Mouse (Mus musculus) right cerebral cortex, postnatal 14 days (tissue): ENCODE results near the gene Pnpla1.
A peak's percentile ranks its signal among the peaks of the same experiment; 100 is the strongest.

Experiments used
- DNase-seq: peaks from one replicate; pipeline ENCODE4 v3.0.0; 2022

Pnpla1 gene

DNA sequence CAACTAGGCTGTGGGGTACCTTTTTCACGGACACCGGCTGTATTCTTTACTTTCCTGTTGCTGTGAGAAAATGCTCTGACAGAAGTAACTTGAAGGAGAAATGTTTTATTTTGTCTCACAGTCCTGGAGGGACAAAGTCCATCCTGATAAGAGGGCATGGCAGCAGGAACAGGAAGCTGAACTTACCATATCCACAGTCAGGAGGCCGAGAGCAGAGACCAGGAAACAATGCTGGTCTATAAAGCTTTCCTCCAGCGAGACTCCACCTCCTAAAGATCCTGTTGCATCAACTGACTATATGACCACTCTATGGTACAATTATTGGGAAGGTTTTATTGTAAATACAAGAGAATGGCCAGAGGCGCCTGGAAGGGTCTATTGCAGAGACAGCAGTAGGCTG, 14.5 kb upstream of the Pnpla1 start:
- DNase-seq: no peak

DNA sequence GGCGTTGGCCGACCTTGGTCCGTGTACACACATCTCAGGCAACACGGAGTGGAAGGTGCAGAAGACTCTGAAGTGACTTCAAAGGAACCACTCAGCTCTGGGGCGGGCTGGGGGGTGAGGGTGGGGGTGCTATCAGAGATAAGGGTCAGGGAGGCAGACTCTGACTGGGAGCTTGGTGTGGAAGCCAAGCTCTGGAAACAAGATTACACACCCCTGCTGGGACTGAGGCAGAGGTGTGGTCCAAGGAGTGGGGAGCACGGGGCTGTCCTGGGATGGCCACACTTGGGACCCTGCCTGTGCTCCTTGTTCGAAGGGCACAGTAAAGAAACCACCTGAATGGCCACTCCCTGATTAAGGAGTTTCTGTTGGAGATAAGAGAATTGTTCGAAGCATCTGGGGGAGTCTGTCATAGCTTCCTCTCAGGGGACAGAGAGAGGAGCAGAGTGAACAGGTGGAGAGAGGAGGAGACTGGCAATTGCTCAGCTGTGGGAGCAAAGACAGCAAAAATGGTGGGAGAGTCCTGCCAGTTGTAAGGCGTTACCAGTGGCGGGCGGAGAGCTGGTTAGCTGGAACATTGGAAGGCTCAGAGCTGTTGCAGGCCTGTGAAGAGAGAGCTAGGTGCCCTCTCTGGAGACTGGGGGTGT, 11.1 kb upstream of the Pnpla1 start:
- DNase-seq: no peak

DNA sequence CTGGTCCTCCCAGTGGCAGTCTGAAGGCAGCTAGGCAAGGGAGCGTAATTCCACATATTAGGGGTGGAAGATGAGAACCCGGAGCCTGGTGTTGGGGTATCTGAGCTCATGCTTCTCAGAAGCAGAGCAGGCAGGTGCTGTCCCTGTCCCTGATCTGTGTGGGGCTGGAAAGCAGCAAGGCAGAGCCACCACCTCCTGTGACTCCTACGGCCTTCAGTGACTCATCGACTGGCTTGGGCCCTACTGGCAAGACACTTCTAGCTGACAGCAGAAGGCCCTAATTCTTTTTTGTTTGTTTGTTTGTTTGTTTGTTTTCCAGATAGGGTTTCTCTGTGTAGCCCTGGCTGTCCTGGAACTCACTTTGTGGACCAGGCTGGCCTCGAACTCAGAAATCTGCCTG, 7.7 kb upstream of the Pnpla1 start:
- no peak for DNase-seq

- DNase-seq: no peak
Measured at GRCm38 (mm10) chr17:28854377-28854776, 3.8 kb upstream of the Pnpla1 start.

GRCm38 (mm10) chr17:28855166-28855885, 2.9 kb upstream of the Pnpla1 start:
- no peak for DNase-seq

DNA sequence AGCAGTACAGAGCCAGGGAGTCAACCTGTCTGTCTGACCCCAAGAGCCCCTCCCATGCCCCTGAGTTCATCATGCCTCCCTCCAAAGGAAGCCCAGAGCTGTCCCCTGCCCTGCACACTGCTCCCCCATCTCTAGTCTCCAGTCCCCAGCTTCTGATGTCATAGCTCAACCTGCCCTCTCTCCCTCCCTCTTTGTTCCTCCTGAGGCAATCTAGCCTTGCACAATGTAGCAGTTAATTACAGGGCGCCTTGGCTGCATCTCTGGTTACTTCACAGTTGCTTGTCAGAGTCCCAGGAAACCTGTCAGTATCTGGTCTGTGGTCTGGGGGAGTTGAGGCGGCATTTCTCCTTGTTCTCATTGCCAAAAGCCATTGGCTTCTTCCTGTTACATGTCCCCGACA, 2.2 kb upstream of the Pnpla1 start:
- DNase-seq: no peak

- no peak for DNase-seq
Measured at GRCm38 (mm10) chr17:28863926-28864325, 5.7 kb downstream of the Pnpla1 start.

DNA sequence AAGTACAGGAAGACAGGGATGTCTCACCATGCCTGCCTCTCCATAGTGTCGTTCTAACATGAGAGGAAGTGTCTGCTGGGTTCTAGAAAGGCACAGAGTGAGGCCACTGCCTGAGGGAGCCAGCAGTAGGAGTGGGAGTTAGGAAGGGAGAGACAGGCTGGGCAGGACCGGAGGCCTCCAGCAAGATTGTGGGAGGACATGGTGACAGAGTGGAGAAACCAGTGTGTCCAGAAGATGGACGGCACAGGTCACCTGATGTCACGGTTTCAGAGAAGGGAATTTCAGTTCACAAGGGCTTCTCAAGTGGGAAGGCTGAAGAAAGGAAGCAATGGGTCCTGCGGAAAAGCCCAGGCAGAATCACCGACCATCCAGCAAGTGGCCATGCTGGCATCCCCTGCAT, 6.3 kb downstream of the Pnpla1 start:
- no peak for DNase-seq

- DNase-seq: no peak
Measured at GRCm38 (mm10) chr17:28866921-28867320, 8.7 kb downstream of the Pnpla1 start.

GRCm38 (mm10) chr17:28867381-28867780, 9.2 kb downstream of the Pnpla1 start:
- no peak for DNase-seq

GRCm38 (mm10) chr17:28869412-28870110, 11.3 kb downstream of the Pnpla1 start:
- DNase-seq: peak; percentile 66

DNA sequence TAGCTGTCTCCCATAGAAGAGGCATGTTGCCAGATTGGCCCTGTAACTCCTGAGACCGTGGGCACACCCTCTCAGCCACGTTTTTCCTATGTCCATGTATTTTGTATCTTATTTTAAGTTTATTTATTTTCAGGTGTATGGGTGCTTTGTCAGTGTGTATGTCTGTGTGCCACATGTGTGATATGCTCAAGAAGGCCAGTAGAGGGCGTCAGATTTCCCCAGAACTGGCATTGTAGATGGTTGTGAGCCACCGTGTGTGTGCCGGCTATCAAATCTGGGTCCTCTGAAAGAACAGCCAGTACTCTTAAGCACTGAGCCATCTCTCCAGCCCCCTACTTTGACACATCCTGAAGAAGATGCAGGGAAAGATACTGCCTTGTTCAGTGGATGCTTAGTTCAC, 12.2 kb downstream of the Pnpla1 start:
- no peak for DNase-seq

DNA sequence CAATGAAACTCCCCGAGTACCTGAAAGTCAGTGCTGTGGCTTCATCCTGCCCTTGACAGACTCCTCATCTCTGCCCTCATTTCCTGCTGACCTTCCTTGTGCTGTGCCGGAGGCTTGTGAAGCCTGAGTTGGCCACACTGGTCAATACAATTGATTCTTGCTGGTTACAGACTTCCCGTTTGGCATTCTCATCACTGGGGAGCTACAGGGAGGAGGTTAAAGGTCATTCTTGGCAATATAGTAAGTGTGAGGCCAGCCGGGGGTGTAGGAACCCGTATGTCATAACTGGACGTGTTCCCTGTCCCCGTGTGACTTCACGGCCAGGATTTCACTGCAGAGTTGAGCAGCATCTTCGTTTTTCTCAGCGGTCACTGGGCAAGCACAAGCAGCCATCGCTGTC, 13.6 kb downstream of the Pnpla1 start:
- DNase-seq: no peak

DNA sequence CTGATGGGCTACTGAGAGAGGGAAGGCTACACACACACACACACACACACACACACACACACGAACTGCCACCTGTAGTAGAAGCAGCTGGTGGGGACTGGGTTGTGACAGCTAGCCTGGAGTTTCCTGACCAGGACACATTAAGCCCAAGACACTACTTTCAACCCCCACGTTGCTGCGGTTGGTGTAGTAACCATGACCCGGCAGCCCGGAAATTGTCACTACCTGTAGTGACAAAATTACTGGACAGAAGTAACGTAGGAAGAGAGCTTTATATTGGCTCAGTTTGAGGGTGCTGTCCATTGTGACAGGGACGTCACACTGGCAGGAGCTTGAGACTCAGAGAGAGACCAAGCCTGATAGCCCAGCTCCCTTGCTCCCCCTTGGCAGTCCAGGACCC, 14.1 kb downstream of the Pnpla1 start:
- no peak for DNase-seq

DNA sequence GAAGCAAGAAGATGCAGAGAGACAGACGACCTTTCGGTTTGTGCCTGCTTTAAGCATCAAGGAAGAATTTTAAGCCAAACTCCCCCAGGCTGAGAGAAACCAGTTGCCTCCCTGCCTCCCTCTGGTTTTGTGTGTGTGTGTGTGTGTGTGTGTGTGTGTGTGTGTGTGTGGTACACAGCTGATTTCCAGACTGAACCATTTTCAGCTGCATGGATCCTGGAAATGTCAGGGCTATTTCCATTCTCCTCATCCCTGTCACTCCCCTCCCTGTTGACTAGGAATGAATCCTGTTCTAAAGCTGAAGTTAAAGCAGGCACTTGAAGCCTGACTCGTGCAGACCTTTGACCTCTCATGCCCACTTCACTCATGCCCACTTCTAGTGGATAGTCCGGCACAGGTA, 16.0 kb downstream of the Pnpla1 start:
- DNase-seq: peak; percentile 32

DNA sequence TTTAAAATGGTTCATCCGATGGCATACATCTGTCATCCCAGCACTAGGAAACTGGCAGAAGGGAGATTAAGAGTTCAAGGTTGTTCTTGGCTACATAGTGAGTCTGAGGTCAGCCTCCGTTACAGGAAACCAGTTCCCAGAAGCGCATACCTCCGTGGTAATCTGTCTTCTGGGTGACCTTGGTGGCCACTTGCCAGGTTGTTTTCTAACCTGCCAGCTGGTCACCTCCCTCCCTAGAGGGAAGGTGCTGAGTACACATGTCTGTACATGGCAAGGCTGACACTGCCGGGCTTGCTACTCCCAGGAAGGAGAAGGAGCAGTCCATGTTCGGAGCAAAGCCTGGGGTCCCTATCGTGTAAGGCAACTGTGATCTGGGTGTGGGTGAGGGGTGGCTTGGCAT, 16.6 kb downstream of the Pnpla1 start:
- DNase-seq: no peak

DNA sequence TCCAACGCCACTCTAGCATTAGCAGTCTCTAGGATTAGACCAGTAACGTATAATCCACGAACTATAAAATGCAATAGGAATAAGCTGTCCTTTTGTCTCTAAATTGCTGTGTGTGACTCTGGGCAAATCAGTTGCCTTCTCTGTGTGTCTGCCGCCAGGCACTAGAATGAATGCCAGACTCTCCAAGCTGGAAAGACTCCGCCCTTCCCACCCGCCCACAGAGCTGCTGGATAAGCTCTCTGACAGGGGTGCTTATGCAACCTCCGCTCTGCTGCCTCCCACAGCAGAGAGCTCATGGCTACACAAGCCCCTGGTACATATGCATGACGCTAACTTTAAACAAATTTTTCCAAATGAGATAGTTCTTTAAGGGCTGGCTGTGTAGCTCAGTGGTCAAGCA, 17.1 kb downstream of the Pnpla1 start:
- peak; percentile 63 for DNase-seq

DNA sequence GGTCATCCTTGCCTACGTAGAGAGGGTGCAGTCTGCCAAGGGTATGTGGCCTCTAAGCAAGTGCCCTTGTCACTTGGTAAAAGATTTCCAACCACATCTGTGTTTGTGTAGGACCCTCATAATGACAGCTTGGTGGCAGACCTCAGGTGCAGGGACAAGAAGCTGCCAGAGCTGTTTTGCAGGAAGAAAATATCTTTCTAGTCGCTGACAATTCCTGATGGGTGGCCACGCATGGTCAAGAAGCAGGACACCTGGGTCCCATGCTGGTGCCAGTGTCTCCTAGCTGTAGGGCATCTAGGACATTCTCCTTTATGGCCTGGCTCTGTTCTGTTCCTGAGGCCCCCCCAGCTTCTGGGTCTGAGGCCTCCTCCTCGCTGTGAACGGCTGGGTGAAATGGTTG, 18.1 kb downstream of the Pnpla1 start:
- DNase-seq: no peak

DNA sequence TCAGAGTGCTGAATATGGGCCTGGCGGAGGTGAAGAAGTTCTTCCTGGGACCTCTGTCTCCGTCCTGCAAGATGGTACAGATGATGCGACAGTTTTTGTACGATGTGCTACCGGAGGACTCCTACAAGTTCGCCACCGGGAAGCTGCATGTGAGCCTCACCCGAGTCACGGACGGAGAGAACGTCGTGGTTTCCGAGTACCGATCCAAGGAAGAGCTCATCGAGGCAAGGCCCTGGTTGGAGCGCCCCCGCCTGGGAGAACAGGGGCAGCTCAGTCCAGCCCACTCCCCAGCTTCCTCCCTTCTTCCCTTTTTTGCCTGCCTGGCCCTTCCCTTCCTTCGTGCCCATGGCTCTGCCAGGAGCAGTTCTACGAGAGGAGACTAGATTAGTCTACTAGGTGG, 18.6 kb downstream of the Pnpla1 start:
- DNase-seq: peak; percentile 61

GRCm38 (mm10) chr17:28879931-28880391, 21.8 kb downstream of the Pnpla1 start:
- peak; percentile 81 for DNase-seq

DNA sequence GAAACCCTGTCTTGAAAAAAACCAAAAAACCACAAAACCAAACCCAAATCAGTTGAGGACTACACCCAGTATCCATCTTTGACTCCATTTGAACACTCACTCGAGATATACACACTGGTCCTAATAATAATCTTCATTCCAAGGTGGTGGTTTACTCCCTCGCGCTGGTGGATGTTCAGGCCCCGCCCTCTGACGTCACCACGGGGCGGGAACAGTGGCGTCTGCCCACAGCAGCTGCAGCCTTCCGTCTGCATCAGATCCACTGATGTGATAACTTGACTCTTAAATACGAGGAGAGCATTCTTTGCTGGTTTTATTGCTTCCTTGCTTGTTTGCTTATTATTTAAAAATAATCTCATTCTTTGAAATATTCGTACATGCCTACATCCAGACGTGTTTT, 24.1 kb downstream of the Pnpla1 start:
- peak; percentile 62 for DNase-seq

DNA sequence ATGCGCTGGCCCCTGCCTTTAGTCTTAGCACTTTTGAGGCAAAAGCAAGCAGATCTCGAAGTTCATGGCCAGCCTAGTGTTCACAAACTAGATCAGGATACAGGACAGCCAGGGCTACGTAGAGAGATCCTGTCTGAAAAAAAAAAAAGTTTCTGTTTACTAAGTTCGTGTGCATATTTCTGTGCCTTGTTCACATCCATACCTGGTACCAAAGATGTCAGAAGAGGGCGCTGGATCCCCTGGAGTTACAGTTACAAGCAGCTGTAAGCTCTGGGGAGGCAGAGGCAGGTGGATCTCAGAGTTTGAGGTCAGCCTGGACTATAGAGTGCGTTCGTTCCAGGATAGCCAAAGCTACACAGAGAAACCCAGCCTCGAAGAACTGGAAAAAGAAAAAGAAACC, 24.6 kb downstream of the Pnpla1 start:
- DNase-seq: no peak

DNA sequence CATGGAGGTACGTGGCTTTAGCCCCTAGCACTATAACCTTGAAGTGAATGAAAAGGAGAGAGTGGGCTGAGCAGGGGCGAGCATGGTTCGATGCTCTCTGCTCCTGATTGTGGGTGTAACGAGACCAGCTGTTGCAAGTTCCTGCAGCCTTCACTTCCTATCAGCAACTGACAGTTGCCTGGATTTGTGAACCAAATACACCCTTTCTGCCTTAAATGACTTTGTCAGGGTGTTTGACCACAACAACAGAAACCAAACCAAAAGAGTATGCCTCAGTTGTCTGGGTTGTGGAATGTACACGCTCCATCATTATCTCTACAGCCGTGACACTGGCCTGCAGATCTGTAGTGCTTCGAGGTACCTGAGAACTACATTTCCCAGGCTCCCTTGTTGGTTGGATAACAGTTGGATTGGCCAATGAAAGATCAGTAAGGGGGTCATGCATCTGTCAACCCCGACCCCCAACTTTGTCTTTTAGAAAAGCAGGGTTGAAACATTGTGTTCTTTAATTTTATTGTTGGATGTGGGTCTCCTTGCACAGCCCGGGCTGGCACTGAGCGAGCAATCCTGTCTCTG, 25.8 kb downstream of the Pnpla1 start:
- DNase-seq: no peak

- DNase-seq: no peak
Measured at GRCm38 (mm10) chr17:28885231-28885630, 27.0 kb downstream of the Pnpla1 start.
